Mouse (Mus musculus) adrenal gland, adult 2 months (tissue): Measurements from ENCODE around the gene Il1rl2. TPM values are rescaled to one million over a fixed set of nuclear protein-coding genes. Genes with fewer than 3 reads are reported as not detected.
"Not testable (repeated sequence)": the region's sequence is repeated elsewhere in the genome, so short reads cannot be mapped to it uniquely, and the experiment has no call there.

Experiments used
- DNase-seq: peaks from one replicate; pipeline ENCODE4 v3.0.0; 2021
- long read RNA-seq: library from polyadenylated mRNA; stranded (forward); transcript quantifications from one replicate; pipeline ENCODE4 v2.0.0, GENCODE M21; 2021
- polyA plus RNA-seq: library from polyadenylated mRNA; depleted of rRNA; stranded (reverse); fragments of >200 nt; gene quantifications from 2 replicates; pipeline ENCODE4 v1.2.3, GENCODE M21; 2012; rRNA removed
- total RNA-seq, 2 experiments: library from RNA; stranded (reverse); gene quantifications; 2 replicates each; pipeline ENCODE4 v1.2.3; 2021

Il1rl2 gene
- total RNA-seq (1 to 10 TPM in 1 of 2 experiments, under 1 TPM in 1; 0.86 to 2.6 TPM), polyA plus RNA-seq (0.29 and 0.35 TPM in 2 replicates)
- long read RNA-seq, result 0 reads

DNA sequence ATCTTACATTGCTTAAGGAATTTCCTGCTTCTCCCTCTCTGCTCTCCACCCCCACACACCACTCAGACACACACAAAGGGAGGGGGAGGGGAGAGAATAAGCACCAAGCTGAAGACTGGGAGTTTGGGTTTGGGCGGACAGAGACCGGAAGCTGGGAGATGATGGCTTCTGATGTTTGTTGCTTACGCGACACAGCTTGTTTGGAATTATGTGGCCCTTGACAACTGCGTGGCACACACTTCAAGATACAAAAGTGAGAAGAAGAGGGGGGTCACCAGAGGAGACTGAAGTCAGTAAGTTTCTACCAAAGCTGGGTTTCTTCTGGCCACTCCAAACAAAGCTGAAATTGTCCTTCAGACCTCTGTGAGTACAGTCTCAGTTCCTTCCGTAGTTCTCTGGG is at the start of gene Il1rl2:
Il1rl2 (plus strand) TSS at position 154 of the 400 bp plus-strand sequence.
- peak; percentile 2 for DNase-seq

GRCm38 (mm10) chr1:40275285-40276013 is 49.0 kb upstream of the Il1rl2 start:
- no peak for DNase-seq

- DNase-seq, result no peak
Observed at GRCm38 (mm10) chr1:40277944-40278343, 46.5 kb upstream of the Il1rl2 start.

DNA sequence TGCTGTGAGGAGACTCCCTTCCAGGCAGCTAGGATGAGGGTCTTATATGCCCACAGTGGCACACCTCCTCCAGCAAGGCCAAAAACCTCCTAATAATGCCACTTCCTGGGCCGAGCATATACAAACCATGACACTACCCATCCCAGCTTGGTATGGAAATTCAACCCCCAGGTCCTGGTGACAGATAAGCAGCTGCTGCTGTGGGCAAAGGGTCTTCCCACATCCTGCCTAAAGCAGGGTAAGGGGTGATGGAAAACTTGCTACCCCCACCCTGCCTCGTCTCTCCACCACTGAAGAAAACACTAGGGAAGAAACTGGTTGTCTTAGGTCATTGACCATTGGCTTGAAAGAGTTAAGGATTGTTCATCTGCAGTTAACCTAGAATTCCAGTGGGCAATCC is 45.7 kb upstream of the Il1rl2 start:
- DNase-seq, result no peak

GRCm38 (mm10) chr1:40279182-40279743 is 45.1 kb upstream of the Il1rl2 start:
- DNase-seq, result no peak

DNA sequence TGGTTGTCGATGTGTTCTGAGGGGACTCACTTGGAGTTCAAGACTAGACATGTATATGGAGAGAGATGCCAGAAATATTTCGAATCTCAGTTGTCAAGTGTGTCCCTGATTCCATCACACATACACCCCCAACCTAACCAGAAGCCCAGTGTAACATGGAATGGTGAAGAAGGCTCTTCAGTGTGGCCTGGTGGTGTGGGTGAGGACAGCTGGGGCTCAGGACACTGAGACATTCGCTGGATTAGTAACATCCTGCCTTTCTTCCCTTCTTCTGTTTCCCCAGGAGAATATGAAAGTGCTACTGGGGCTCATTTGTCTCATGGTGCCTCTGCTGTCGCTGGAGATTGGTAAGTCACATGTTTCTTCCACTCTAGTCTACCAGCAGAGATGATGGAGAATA is 42.5 kb upstream of the Il1rl2 start:
- no peak for DNase-seq

DNA sequence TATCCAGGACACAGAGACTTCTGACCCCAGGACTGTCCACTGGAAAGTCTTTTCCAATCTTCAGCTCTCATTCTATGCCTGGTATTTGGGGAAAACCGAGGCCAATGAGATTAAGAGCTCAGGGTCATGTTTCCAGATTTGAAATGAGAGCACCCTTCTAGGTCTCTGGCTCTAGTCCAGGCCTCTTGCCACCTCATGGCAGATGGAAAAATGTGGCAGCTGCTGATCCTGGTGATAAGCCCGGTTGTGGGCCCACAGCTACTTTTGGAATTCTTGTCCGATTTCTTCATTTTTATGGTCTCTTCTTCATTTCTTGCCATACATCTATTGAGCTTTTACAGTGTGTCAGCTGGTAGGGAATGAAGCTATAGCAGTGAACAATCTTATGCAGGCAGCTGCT is 42.0 kb upstream of the Il1rl2 start:
- DNase-seq, result peak; percentile 51

DNA sequence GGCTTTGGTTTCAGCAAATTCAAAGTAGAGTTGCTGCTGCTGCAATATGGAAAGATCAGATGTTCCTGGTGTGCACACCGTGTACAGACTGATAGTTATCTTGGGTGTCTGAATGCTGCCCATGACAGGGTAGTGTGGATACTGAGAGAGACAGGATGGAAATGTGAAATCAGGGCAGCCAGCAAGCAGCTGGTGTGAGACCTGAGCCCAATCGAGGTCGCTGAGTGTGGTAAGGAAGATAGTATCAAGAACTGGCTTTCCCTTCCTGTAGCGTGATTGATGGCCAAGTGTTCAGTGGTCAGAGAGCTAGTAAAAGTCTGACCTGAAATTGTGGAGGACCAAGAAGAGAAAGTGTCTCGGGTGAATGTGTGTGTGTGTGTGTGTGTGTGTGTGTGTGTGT is 40.4 kb upstream of the Il1rl2 start:
- DNase-seq, result no peak

DNA sequence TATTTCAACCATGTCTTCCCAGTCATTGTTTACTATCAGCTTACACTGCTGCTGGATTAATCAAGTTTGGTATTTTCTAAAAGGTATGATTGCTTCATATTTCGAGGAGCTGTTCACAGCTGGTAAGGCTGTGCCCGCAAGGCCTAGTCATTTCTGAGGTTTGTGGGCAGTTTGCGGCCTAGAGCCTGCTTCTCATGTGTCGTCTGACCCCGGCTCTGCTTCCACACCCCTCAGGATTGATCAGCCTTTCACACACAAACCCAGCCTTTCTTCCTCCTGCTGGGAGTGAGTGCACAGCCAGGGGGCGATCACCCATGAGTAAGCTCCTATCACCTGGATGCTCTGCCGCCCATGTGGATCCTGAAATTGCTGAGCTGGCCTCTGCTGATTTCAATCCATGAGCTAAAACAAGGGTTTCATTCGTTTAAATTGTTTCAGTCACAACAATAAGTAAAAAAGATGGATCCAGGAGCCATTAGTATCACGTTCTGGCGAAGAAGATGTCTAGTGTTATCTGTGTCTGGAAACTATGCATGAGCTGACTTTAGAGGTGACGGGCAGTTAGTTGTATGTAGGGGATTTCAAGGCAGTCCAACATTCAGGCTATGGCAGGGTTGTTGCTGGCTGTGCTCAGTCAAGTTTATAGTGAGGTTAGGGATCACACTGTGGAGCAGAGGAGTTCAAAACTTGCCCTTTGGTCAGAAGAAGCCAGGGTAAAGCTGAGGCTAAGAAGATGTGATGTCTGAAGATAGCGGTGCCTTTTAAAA is 33.7 kb upstream of the Il1rl2 start:
- no peak for DNase-seq

- no peak for DNase-seq
Observed at GRCm38 (mm10) chr1:40292231-40292630, 32.2 kb upstream of the Il1rl2 start.

- no peak for DNase-seq
Observed at GRCm38 (mm10) chr1:40293891-40294290, 30.5 kb upstream of the Il1rl2 start.

GRCm38 (mm10) chr1:40294824-40295223 is 29.6 kb upstream of the Il1rl2 start:
- no peak for DNase-seq

DNA sequence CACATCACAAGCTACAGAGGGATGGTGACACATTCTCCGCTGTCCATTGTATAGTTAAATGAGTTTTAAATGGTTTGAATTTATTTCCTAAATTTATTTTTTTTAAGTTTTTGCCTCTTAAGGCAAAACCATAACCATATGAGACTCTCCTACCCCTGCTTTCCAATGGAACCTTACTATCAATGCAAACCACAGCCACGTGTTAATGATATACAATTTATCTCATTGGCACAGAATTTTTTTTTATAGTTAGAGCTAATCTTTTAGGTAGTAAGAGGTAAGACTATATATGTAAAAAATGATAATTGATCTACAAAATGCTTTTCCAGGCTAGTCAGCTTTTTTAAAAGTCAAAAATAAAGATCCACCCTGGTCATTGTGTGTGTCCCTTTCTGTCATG is 26.4 kb upstream of the Il1rl2 start:
- DNase-seq, result no peak

DNA sequence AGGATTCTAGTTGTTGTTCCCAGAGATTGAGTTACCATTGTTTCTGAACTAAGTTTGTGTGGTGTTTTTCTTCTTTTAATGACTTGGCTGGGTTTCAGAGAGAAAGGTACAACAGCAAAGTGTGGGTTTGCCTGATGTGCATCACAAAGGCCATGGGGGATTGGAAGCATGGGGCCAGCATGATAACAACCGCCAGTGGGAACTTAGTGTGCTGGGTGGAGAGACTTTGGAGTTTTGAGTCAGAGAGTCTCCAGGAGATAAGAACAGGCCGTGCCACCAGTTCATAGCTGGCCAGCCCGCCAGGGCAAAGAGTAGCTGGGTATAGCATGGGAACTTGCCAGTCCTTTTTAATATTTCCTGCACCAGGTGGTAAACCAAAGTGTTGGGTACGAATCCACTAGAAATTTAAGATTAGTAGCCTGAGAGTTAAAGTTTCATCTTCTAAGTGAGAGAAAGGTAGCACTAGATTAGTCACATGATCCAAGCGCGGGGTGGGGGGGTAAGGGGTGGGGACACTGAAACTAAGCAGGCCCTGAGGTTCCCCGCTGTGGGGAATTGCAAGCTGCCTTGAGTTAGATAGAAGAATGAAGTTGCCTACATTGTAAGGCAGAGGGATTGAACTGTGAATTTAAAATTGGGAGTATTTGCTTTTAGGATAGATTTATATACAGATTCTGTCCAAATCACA is 21.1 kb upstream of the Il1rl2 start:
- no peak for DNase-seq

- DNase-seq, result not testable (repeated sequence)
Observed at GRCm38 (mm10) chr1:40304321-40304720, 20.1 kb upstream of the Il1rl2 start.

- DNase-seq, result no peak
Observed at GRCm38 (mm10) chr1:40306111-40306510, 18.3 kb upstream of the Il1rl2 start.

GRCm38 (mm10) chr1:40311123-40311522 is 13.3 kb upstream of the Il1rl2 start:
- DNase-seq, result no peak

GRCm38 (mm10) chr1:40311625-40312024 is 12.8 kb upstream of the Il1rl2 start:
- DNase-seq, result no peak

DNA sequence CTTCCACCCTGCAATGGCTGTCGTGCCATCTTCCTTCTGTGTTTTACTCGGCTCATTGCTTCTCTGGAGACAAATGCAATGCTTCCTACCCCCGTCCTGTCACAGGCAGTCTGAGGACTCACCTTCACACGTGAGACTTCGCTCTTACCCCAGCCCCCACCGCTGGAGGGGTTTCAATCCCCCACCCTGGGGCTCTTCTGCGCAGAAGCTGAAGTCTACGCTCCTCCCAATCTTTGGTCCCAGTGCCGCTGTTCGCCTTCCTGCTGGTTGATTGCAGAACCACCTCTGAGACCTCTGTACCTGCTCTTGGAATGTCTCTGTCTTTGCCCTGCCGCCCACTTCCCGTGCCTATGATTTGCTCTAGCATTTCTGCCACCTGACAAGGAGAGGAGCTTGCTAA is 10.4 kb upstream of the Il1rl2 start:
- DNase-seq, result no peak

GRCm38 (mm10) chr1:40317657-40318056 is 6.8 kb upstream of the Il1rl2 start:
- DNase-seq, result no peak

DNA sequence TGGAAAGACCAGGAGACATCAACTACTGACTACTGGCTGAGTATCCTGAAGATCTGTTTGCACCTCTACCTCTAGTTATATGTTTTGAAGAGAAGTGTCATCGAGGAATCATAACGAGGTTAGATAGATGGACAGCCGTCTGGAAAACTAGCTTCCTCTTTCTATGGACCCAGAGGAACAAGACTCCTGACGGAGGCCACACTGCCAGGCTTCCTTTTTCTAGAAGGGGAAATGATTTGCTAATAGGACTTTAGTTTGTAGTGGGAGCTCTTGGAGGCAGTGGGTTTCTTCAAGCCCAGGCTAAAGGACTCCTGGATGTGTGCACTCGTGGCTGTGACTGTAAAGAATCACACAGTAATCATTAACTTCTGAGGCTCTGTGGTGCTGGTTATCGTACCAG is 2.6 kb upstream of the Il1rl2 start:
- no peak for DNase-seq

GRCm38 (mm10) chr1:40322543-40322942 is 1.9 kb upstream of the Il1rl2 start:
- no peak for DNase-seq
